Mouse (Mus musculus) Muller cell, postnatal 12 days (primary cell): ENCODE data around the gene Aldh1a7.

ENCODE experiments used
- DNase-seq: peaks from one replicate; pipeline ENCODE4 v3.0.0-alpha.2; 2015; ENCODE audit errors: inconsistent ontology term

Gene Aldh1a7

DNA sequence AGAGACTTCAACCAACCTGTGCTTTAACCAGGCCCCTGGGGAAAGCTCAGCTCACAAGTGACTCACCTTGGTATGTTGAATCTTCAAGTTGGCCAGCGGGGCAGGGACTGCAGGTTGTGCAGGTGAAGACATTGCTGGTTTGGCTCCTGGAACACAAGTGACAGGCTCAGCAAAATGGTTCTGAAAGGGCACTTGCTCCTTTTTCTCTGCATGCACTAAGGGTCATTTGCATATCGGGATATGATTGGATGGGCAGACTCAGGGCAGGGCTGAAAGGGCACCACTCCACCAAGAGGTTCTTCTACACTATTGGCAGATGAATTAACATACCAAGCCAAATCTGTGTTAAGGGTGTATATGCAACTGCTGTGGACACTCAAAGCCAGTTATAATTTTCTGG is at the start of gene Aldh1a7:
Gene Aldh1a7, minus strand, starts transcription at position 182 of the 400 bp plus-strand sequence.
- DNase-seq, result peak; percentile 38

DNA sequence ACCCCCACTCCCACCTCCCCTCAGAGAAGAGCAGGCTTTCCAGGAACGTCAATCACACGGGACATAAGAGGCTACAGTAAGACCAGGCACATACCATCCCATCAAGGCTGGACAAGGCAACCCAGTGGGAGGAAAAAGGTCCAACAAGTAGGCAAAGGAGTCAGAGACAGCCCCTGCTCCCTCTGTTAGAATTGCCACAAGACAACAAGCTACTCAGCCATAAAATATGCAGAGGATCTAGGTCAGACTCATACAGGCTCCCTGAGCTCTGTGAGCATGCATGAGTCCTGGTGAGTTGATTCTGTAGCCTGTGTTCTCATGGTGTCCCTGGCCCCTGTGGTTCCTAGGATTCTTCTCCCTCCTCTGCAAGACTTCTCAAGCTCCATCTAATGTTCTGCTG is 48.3 kb upstream of the Aldh1a7 start:
- peak; percentile 53 for DNase-seq

DNA sequence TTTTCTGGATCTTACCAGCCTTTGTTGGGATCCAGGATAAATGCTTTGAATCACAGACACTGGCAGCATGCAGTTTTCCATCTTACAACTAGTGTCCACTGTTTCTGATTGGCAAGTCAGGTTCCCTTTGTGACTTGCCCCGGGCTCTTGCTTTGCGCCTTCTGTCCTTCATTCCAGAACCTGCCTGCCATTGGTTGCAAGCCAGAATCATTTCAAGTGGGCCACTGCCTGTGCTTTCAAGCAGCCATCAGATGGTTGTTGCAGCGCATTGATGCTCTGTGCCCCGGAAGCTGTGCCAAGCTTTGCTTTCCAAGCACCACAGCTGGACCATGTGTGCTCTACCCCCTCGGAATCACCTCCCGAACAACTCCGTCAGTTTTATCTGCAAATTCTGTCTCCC is 46.6 kb upstream of the Aldh1a7 start:
- no peak for DNase-seq

DNA sequence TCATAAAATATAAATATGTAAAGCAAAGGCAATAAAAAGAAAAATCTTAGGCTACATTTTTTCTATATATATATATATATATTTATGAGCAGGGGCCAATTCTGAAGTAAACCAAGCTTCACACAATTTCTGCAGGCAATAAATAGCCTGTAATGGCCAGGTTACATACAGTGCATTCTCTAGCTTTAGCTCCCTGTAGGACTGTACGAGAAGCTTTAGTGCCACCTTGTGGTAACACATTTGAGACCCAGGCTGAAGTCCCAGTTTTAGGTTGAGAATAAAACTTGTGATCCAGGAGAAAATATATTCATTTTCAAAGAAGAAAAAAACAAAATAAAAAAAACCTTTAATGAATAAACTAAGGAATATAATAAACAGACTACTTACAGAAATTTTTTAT is 36.9 kb upstream of the Aldh1a7 start:
- DNase-seq, result peak; percentile 9

DNA sequence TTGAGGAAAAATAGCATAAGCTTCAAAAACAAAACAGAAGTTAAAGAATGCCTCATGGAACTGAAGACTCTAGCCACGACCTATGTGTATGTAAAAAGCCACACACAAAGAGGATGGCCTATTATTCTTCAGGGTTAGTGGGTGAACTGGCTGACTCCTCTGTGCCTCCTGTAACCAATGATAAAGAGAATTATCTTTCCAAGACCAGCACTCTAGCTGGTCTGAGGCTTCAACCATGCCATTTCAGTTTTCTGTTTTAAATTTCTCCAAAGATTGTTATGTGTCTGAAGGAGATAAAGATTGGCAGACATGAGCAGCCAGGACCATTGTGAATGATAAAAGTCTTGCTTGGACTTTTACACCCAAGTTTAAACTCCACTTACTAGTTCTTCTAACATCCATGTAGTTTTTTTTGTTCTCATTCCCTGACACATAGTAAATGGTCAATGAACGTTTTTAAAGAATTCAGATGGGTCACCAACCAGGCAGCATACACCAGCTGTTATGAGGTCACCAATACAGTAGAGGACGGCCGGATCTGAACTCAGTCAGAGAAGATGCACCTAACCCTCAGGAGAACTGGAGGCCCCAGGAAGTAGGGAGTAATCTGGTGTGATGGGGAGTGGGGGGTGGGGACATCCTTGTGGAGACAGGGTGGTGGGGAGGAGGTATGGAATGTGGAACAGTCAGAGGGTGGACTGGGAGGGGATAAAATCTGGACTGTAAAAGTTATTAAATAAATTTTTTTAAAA is 34.5 kb upstream of the Aldh1a7 start:
- no peak for DNase-seq

DNA sequence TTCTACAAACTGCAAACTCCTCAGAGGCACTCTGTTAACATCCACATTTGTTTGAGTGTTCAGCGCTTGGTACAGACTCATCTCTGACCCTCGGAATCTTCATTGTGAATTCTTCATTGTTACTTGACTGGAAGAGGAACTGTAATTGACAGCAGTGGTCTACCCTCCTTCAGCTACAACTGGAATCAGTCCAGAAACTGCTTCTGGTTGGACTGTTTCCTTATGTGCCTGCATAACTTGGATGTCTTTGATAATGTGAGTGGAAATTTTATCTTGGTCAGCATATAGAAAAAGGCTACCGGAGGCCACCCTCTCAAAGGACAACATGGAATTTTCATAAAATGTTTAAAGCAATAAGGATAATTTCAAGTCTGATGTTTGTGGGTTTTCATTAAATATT is 33.8 kb upstream of the Aldh1a7 start:
- DNase-seq, result peak; percentile 60

DNA sequence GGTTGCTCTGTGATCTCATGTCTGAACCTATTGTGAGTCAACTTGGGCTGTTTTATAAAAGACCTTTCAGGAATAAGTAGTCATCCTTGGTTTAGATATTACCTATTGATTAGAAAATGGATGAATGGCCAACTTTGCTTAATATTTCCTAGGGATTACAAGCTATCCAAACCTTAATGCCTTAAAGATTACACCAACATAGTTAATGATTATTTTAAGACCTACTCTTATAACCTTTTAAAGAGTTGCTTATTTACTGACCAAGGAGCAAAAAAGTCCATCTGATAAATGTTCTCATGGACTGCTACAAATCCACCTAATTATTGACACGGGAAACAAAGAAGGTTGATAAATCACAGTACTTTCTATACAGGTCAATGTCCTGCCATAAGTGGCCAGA is 17.3 kb upstream of the Aldh1a7 start:
- no peak for DNase-seq

DNA sequence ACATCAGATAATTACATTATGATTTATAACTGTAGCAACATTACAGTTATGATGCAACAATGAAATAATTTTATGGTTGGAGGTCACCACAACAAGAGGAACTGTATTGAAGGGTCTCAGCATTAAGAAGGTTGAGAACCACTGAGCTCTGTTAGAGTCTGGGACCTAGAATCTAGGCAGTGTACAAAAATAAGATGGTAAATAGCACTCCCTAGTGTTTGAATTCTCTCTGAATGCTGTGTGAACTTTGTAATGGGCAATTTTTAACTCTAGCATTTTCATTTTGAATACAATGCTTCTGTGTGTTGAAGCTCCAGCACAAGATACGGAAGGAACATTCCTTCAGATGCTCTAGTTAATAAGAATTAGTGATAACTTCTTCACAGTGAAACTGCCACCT is 916 bp upstream of the Aldh1a7 start:
- DNase-seq, result peak; percentile 13

DNA sequence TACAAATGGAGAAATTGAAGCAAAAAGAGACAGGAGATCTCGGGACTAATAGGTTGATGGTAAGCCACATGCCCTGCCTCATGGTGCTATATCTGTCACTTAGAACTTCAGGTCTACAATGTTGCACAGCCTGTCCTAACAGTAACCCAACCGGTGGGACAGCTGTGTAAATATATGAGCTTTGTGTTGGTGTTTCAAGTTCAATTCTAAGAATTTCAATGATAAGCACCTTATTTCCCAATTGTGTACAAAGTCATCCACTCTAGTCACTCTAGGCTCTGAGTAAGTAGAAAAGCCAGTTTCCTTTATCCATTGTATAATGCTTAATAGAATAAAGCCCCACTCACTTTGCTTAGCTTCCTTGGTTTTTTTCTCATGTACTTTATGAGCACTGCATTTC is 4.4 kb downstream of the Aldh1a7 start:
- no peak for DNase-seq

DNA sequence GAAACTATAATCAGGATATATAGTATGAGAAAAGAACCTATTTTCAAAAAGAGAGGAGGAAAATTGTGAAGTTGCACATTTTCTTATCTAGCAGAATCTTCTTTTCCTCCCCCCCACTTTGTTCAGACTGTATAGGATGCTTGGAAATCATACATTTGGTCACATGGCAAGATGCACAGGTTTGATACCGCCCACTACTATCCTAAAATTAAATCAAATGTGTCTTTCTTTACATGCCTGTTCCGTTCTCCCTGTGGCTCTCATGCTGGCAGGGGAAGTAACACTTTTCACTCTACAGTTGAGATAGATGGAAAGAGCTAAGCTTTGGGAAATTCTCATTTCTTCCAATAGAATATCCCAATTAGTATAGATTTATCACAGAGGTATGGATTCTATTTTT is 7.1 kb downstream of the Aldh1a7 start:
- DNase-seq, result no peak

DNA sequence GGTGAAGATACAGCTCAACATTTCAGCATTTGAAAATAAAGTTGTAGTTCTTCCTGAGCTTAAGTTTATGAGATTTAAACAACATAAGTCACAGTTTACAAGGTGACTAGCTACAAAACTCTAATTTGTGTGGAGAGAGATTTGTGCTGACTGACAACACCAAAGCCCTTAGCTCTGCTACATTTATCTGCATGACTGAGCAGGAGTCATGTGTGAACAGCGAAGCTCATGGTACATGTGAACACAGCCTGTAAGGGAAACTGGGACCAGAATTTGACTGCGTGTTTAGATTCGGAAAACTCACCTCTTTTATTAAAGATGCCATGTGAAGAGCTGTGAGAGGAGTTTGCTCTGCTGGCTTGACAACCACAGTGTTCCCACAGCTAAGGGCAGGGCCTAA is 11.7 kb downstream of the Aldh1a7 start:
- DNase-seq, result peak; percentile 40

DNA sequence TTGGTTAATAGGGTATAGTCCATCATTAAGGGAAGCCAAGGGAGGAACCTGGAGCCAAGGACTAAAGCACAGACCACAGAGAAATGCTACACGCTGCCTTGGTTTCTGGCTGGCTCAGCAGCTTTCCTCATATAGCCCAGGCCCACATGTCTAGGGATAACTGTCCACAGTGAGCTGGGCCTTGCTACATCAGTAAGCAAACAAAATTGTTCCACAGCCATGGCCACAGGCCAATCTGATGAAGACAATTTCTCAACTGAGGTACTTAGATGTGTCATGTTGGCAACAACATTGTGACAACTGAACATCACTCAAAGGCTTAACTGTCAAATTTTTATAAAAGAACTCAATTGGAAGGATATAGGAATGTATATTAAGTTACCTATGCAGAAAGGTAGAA is 12.3 kb downstream of the Aldh1a7 start:
- no peak for DNase-seq

DNA sequence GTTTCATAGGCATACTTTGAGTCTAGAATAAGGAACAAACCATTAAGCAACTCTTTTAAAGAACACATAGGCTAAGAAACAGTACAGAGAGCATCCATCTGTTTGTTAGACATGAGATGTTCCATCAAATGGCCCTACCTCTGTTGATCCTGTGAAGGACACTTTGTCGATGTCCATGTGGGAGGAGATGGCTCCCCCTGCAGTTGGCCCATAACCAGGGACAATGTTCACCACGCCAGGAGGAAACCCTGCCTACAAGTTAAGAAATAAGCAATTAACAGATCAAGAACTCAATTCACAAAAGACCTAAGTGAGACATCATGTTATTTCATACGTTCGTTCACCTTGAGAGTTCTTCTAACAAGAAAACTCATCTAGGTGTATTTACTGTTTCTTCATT is 12.8 kb downstream of the Aldh1a7 start:
- no peak for DNase-seq

DNA sequence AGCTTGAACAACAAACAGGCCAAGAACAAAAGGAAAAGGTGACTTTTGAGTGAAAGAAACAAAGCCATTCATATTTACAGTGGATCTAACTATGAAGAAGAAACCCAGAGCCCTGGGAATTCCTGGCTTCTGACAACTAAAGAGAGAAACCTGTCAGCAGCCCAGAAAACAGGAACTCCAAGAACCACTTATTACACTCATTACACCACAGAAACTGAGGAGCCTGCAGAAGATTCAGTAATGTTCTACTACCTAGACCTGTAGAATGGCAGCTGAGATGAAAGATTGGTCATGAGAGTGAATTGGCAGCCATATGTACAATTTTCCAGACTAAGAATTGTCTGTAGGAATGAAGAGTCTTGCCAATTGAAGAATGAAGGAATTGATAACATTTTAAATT is 20.2 kb downstream of the Aldh1a7 start:
- DNase-seq, result no peak

DNA sequence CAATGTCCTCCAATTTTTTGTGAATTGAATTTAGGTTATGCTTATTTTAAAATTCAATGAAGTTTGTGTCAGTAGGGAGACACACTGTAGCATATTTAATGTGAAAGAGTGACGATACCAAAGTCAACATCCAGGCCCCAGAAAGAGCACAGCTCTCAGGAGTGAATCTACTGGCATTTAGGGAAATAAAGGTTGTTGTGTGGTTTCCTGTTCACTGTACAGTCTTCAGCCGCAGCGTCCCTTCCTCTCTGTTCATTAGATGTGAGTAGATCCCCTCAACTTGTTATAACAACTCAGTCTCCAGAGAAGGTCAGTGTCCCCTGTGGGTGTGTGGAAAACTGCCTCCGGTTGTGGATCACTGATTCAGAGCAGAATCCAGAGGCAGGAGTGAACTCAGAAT is 20.6 kb downstream of the Aldh1a7 start:
- DNase-seq, result no peak

DNA sequence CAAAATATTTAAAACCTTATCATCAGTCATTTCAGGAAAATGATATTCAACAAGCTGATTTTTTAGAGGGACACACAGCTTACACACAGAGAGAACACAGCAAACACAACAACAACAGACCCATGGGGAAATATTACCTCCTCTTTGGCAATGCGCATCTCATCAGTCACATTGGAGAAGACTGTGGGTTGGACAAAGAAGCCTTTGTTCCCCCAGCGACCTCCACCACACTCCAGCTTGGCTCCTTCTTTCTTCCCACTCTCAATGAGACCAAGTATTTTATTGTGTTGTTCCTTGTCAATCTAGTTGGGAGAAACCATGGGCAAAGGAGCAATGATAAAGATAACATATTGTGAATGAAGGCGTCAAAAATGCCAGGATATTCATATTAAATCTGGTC is 25.3 kb downstream of the Aldh1a7 start:
- peak; percentile 9 for DNase-seq

DNA sequence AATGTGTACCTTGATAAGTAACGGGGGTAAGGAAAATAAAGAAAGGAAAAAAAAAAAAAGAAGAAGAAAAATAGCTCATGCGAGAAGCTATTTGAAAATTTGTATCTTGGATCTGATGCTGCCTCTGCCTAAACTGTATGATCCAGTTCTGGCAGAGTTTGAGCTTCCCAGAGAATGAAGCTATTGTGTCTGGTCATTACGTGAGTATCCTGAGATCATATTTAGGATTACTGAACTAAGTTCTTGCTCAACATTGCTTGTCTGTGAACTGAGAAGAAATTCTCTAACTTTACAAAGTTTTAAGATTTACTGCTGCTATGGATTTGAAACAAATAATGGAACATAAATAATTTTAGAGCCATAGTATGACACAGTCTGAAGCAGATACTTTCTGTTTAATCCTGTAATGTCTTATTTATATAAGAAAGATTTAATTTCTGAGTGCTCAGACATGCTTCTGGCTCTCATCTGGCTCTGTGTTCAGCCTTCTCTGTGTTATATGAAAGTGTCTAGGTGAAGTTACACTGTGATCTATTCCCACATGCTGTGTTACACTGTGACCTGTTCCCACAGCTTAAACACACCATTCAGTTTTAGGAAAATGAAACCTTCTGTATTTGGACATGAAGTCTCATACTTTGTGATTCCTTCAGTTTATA is 49.5 kb downstream of the Aldh1a7 start:
- DNase-seq, result peak; percentile 71

DNA sequence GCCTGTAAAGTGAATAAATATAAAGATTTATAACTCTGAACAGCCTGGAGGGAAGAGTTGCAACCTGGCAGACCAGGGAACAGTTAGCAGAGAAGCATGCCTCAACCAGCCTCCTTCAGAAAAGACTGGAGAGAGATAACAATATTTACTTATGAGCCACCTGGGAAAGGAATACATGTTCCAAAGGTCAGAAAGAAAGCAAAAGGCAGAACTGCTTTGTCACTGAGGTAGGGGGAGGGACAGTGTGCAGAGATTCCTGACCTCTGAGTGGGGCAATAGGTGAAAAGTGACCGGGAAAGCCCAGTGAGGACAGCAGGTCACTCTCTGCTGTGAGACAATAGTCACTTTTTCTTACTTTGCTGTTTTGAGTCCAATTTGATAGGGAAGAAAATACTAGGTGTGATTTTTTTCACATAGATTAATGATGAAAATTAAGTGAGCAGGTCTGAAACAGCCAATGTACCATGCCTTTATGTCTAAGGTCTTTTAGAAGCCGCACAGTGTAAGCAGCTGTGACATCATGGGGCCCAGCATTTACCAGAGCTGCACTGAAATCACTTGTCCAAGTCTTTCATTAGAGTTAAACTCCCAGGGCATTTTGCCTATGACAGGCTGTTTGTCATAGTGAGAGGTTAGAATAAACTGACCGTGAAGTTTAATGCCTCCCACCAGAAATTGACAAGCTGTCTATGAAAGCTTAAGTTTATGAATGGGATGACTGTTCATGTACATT is 73.1 kb downstream of the Aldh1a7 start:
- no peak for DNase-seq

DNA sequence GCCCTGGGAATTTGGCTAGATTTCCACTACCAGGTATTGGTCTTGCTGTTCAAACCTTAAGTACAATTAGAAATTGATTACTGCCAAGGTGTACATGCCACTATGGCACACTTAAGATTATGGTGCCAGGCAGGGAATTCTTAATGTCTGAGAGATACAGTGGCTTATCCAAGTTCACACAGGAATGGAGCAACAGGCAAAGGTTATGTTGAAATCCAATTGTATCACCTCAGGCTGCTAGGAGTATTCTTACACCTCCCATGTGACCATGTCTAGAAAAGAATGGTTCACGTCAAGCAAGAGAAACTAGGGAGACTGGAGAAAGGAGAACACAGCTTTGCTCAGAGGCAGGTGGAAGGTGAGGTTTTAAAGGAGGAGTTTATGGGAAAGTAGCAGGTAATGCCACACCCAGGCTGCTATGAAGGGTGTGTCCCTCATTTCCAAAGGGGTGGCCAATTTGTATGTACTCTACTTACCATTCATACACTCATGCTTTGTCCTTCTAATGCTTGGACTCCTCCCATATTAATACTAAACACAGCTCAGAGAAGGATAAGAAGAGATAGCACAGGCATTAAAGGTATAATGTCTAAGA is 74.2 kb downstream of the Aldh1a7 start:
- DNase-seq, result no peak

DNA sequence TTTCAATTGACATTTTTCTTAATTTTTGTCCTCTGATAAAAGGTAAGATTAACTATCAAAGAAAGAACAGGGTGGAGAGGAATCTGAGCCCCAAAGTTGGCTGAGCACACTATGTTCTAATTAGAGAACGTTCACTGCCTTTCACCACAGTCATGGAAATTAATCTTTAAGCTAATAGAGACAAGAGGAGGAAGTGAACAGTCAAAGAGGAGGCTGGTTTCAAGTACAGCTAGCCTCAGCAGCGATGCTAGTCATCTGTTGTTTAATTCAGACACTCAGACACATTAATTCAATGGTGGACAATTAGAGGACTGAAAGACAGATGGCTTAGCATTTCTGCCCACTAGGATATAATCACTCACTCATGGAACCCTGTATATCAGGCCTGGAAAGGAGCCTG is 77.4 kb downstream of the Aldh1a7 start:
- peak; percentile 55 for DNase-seq

DNA sequence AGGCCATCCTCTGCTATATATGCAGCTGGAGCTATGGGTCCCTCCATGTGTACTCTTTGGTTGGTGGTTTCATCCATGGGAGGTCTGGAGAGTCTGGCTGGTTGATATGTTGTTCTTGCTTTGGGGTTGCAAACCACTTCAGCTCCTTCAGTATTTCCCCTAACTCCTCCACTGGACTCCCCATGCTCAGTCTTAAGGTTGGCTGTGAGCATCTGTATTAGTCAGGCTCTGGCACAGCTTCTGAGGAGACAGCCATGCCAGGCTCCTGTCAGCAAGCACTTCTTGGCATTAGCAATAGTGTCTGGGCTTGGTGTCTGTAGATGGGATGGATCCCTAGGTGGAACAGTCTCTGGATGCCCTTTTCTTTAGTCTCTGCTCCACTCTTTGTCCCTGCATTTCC is 79.9 kb downstream of the Aldh1a7 start:
- peak; percentile 37 for DNase-seq

DNA sequence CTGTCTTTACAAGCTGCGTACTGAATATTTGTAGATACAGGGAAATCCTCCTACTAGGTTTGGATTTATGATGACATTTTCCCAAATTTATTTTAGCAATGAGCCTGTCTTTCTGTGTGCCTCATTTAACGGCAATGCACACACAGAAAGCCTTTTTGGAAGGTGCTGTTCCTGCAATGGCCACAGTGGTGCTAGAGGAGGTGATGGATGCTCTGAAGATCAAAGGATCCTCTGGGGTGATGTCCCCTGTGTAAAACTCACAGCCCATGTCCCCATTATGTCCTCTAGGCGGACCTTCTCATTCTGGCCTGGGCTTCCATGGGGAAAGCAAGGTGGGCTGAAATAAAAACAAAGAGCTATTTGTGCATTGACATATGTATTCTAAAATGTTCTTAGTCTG is 83.0 kb downstream of the Aldh1a7 start:
- DNase-seq, result no peak
